Mouse (Mus musculus) induced T-regulatory cell, adult 2 months (primary cell): ENCODE results near the gene Naga.
"Not testable (repeated sequence)": the region's sequence is repeated elsewhere in the genome, so short reads cannot be mapped to it uniquely, and the experiment has no call there.

Source experiments
- DNase-seq: peaks from one replicate; pipeline ENCODE4 v3.0.0-alpha.2; 2012; ENCODE audit warnings: low read depth

Gene Naga

GRCm38 (mm10) chr15:82338593-82339112, at the start of gene Naga, which contains the start of the genes Pheta2 and Smdt1:
TSS of gene Naga (minus strand) at chr15:82338925.
TSS of gene Pheta2 (plus strand) at chr15:82338942.
TSS of gene Smdt1 (plus strand) at chr15:82338959.
- peak; percentile 99 for DNase-seq

GRCm38 (mm10) chr15:82385729-82386128, 47.0 kb upstream of the Naga start:
- DNase-seq = no peak

- no peak for DNase-seq
These were observed 43.7 kb upstream of the Naga start for GRCm38 (mm10) chr15:82382441-82382840.

GRCm38 (mm10) chr15:82380714-82381062, 42.0 kb upstream of the Naga start:
- DNase-seq = no peak

- DNase-seq = peak; percentile 64
These were observed 41.4 kb upstream of the Naga start, which contains the start of gene Cyp2d22 for GRCm38 (mm10) chr15:82379871-82380713. TSS of gene Cyp2d22 (minus strand) at chr15:82380260.

GRCm38 (mm10) chr15:82379511-82379870, 40.8 kb upstream of the Naga start:
- no peak for DNase-seq

- no peak for DNase-seq
These were observed 39.8 kb upstream of the Naga start for GRCm38 (mm10) chr15:82378261-82379180.

GRCm38 (mm10) chr15:82377701-82378100, 39.0 kb upstream of the Naga start:
- DNase-seq = no peak

GRCm38 (mm10) chr15:82376393-82377138, 37.8 kb upstream of the Naga start:
- DNase-seq = no peak

GRCm38 (mm10) chr15:82375855-82376254, 37.1 kb upstream of the Naga start:
- no peak for DNase-seq

- peak; percentile 1 for DNase-seq
These were observed 35.7 kb upstream of the Naga start for GRCm38 (mm10) chr15:82374437-82374836.

GRCm38 (mm10) chr15:82372991-82373390, 34.3 kb upstream of the Naga start:
- no peak for DNase-seq

GRCm38 (mm10) chr15:82372446-82372845, 33.7 kb upstream of the Naga start:
- no peak for DNase-seq

GRCm38 (mm10) chr15:82368851-82369250, 30.1 kb upstream of the Naga start:
- no peak for DNase-seq

GRCm38 (mm10) chr15:82368146-82368545, 29.4 kb upstream of the Naga start:
- no peak for DNase-seq

GRCm38 (mm10) chr15:82364561-82364960, 25.8 kb upstream of the Naga start:
- DNase-seq = not testable (repeated sequence)

- DNase-seq = not testable (repeated sequence)
These were observed 25.1 kb upstream of the Naga start for GRCm38 (mm10) chr15:82363801-82364200.

GRCm38 (mm10) chr15:82362234-82362633, 23.5 kb upstream of the Naga start:
- DNase-seq = no peak

- DNase-seq = peak; percentile 52
These were observed 22.8 kb upstream of the Naga start for GRCm38 (mm10) chr15:82361459-82362018.

- DNase-seq = no peak
These were observed 19.9 kb upstream of the Naga start for GRCm38 (mm10) chr15:82358431-82359260.
